Mouse (Mus musculus) forelimb bud, embryonic 11.5 days (tissue): ENCODE results near the gene Osgep.
A peak's percentile ranks its signal among the peaks of the same experiment; 100 is the strongest.
"Not testable (repeated sequence)": the region's sequence is repeated elsewhere in the genome, so short reads cannot be mapped to it uniquely, and the experiment has no call there.

ENCODE experiments used
- DNase-seq: peaks from one replicate; pipeline ENCODE4 v3.0.0-alpha.2; 2012; ENCODE audit warnings: low read depth, low spot score

Osgep gene

GRCm38 (mm10) chr14:50931493-50932020, 6.9 kb upstream of the Osgep start:
- DNase-seq, result no peak

- DNase-seq, result peak; percentile 100
Measured at GRCm38 (mm10) chr14:50930754-50931492, 6.2 kb upstream of the Osgep start, which contains the start of the genes Pip4p1 and Pnp. Gene Pip4p1 (minus strand): TSS chr14:50930856. Gene Pnp (plus strand): TSS chr14:50931082.

GRCm38 (mm10) chr14:50930377-50930753, 5.7 kb upstream of the Osgep start:
- no peak for DNase-seq

- DNase-seq, result no peak
Measured at GRCm38 (mm10) chr14:50929951-50930350, 5.3 kb upstream of the Osgep start.

- no peak for DNase-seq
Measured at GRCm38 (mm10) chr14:50927366-50927765, 2.7 kb upstream of the Osgep start.

- no peak for DNase-seq
Measured at GRCm38 (mm10) chr14:50925111-50925920, 623 bp upstream of the Osgep start.

GRCm38 (mm10) chr14:50923437-50923836, 1.3 kb downstream of the Osgep start:
- DNase-seq, result not testable (repeated sequence)

GRCm38 (mm10) chr14:50911356-50911755, 13.3 kb downstream of the Osgep start:
- DNase-seq, result no peak

GRCm38 (mm10) chr14:50908126-50908525, 16.6 kb downstream of the Osgep start:
- no peak for DNase-seq

GRCm38 (mm10) chr14:50905327-50905726, 19.4 kb downstream of the Osgep start:
- not testable (repeated sequence) for DNase-seq

GRCm38 (mm10) chr14:50904828-50905129, 19.9 kb downstream of the Osgep start:
- no peak for DNase-seq

- DNase-seq, result no peak
Measured at GRCm38 (mm10) chr14:50903973-50904827, 20.5 kb downstream of the Osgep start.

GRCm38 (mm10) chr14:50897992-50898391, 26.7 kb downstream of the Osgep start:
- DNase-seq, result not testable (repeated sequence)

GRCm38 (mm10) chr14:50897374-50897765, 27.3 kb downstream of the Osgep start, which contains the start of gene Klhl33:
Gene Klhl33 (minus strand): TSS chr14:50897507.
- no peak for DNase-seq

- no peak for DNase-seq
Measured at GRCm38 (mm10) chr14:50896747-50897373, 27.8 kb downstream of the Osgep start.

- no peak for DNase-seq
Measured at GRCm38 (mm10) chr14:50895985-50896746, 28.5 kb downstream of the Osgep start.

GRCm38 (mm10) chr14:50895407-50895806, 29.3 kb downstream of the Osgep start:
- DNase-seq, result no peak

GRCm38 (mm10) chr14:50892541-50893459, 31.9 kb downstream of the Osgep start:
- DNase-seq, result no peak

- DNase-seq, result no peak
Measured at GRCm38 (mm10) chr14:50892091-50892490, 32.6 kb downstream of the Osgep start.
